Mouse (Mus musculus) stomach, adult 2 months (tissue): ENCODE results near the gene Gm49333. TPM values are rescaled to one million over a fixed set of nuclear protein-coding genes. Genes with fewer than 3 reads are reported as not detected.

Experiments used
- polyA plus RNA-seq: library from polyadenylated mRNA; depleted of rRNA; stranded (reverse); fragments of >200 nt; gene quantifications from 2 replicates; pipeline ENCODE4 v1.2.3, GENCODE M21; 2012; rRNA removed

Gm49333 gene
- 0.11 TPM in 1 of 2 replicates, not detected in the other for polyA plus RNA-seq

GRCm38 (mm10) chr16:20611357-20612227 is at the start of gene Gm49333, which contains the start of the genes Eef1akmt4 and Alg3:
Gene Gm49333 (plus strand): TSS chr16:20611610.
Gene Eef1akmt4 (plus strand): TSS chr16:20611593.
Gene Alg3 (minus strand): TSS chr16:20611735.

GRCm38 (mm10) chr16:20589366-20589938 is 22.0 kb upstream of the Gm49333 start, which contains the start of gene Vwa5b2:
Gene Vwa5b2 (plus strand): TSS chr16:20589471.

GRCm38 (mm10) chr16:20621191-20621990 is 10.0 kb downstream of the Gm49333 start, which contains the start of gene Camk2n2:
Gene Camk2n2 (minus strand): TSS chr16:20621287.

GRCm38 (mm10) chr16:20629731-20630634 is 18.6 kb downstream of the Gm49333 start, which contains the start of gene Ece2:
Gene Ece2 (plus strand): TSS chr16:20629828.

GRCm38 (mm10) chr16:20651076-20651946 is 39.9 kb downstream of the Gm49333 start, which contains the start of gene Psmd2:
Gene Psmd2 (plus strand): TSS chr16:20651652.

GRCm38 (mm10) chr16:20668013-20668412 is 56.6 kb downstream of the Gm49333 start, which contains the start of gene Eif4g1:
Gene Eif4g1 (plus strand): TSS chr16:20668313.

GRCm38 (mm10) chr16:20693111-20693701 is 81.8 kb downstream of the Gm49333 start, which contains the start of gene Fam131a:
Gene Fam131a (plus strand): TSS chr16:20693241.

Other genes with a start within 250 kb of the Gm49333 start
- 21.2 and 31.6 TPM in 2 replicates for gene Abcc5, start 185.2 kb upstream of the Gm49333 start, polyA plus RNA-seq
- gene Eif2b5, start 112.8 kb upstream of the Gm49333 start, polyA plus RNA-seq = 9.7 and 10.6 TPM in 2 replicates
- 19.6 and 25.7 TPM in 2 replicates for gene Dvl3, start 94.6 kb upstream of the Gm49333 start, polyA plus RNA-seq
- 164 and 178 TPM in 2 replicates for gene Ap2m1, start 76.1 kb upstream of the Gm49333 start, polyA plus RNA-seq
- 9.7 and 15.9 TPM in 2 replicates for gene Abcf3, start 63.0 kb upstream of the Gm49333 start, polyA plus RNA-seq
- gene Vwa5b2, start 22.1 kb upstream of the Gm49333 start, polyA plus RNA-seq = 5.4 and 6.0 TPM in 2 replicates
- gene Eef1akmt4, start within 50 bp of the Gm49333 start, polyA plus RNA-seq = 9.2 and 10.2 TPM in 2 replicates
- 18.0 and 20.6 TPM in 2 replicates for gene Alg3, start 125 bp downstream of the Gm49333 start, polyA plus RNA-seq
- gene Camk2n2, start 9.7 kb downstream of the Gm49333 start, polyA plus RNA-seq = 5.6 and 9.2 TPM in 2 replicates
- gene Ece2, start 18.2 kb downstream of the Gm49333 start, polyA plus RNA-seq = 0.17 and 1.1 TPM in 2 replicates
- 19.8 and 23.2 TPM in 2 replicates for gene Psmd2, start 40.0 kb downstream of the Gm49333 start, polyA plus RNA-seq
- 180 and 189 TPM in 2 replicates for gene Eif4g1, start 56.7 kb downstream of the Gm49333 start, polyA plus RNA-seq
- 4.4 and 8.1 TPM in 2 replicates for gene Fam131a, start 81.6 kb downstream of the Gm49333 start, polyA plus RNA-seq
- gene Polr2h, start 106.1 kb downstream of the Gm49333 start, polyA plus RNA-seq = 2.1 and 3.3 TPM in 2 replicates
- 40.6 and 44.8 TPM in 2 replicates for gene Clcn2, start 106.1 kb downstream of the Gm49333 start, polyA plus RNA-seq
- 4.4 TPM in 2 replicates for gene Chrd, start 121.5 kb downstream of the Gm49333 start, polyA plus RNA-seq
- gene Thpo, start 122.9 kb downstream of the Gm49333 start, polyA plus RNA-seq = 1.5 and 1.6 TPM in 2 replicates